Mouse (Mus musculus) midbrain, embryonic 10.5 days (tissue): ENCODE data around the gene Stk31. TPM values are rescaled to one million over a fixed set of nuclear protein-coding genes. Genes with fewer than 3 reads are reported as not detected.

Source experiments
- DNase-seq: peaks from one replicate; pipeline ENCODE4 v3.0.0-alpha.2; 2017; ENCODE audit warnings: low spot score
- H3K27ac ChIP-seq: fragments of 300-500 bp; sonication (generic); replicated peaks from 2 replicates; pipeline ENCODE4 v1.5.1; 2016; ENCODE audit warnings: mild to moderate bottlenecking
- H3K27me3 ChIP-seq: fragments of 300-500 bp; sonication (generic); 2 replicates; pipeline ENCODE4 v1.6.1; 2016; ENCODE audit warnings: low read depth, mild to moderate bottlenecking; ENCODE audit not compliant: poor library complexity, severe bottlenecking
- H3K36me3 ChIP-seq: fragments of 300-500 bp; sonication (generic); 2 replicates; pipeline ENCODE4 v1.6.1; 2016; ENCODE audit warnings: mild to moderate bottlenecking, moderate library complexity
- H3K4me1 ChIP-seq: fragments of 300-500 bp; sonication (generic); 2 replicates; pipeline ENCODE4 v1.6.1; 2016
- H3K4me3 ChIP-seq: fragments of 300-500 bp; sonication (generic); 2 replicates; pipeline ENCODE4 v1.5.1; 2016; ENCODE audit warnings: mild to moderate bottlenecking, moderate library complexity
- H3K9me3 ChIP-seq: fragments of 300-500 bp; sonication (generic); replicated peaks from 2 replicates; pipeline ENCODE4 v1.6.1; 2016; ENCODE audit warnings: mild to moderate bottlenecking
- WGBS: fragments of 180-500 bp; shearing (Covaris S2); methylation state at CpG from one replicate; pipeline ENCODE4 v1.1.7; 2016; 5-methylcytosine and 5-hydroxymethylcytosine counted together
- polyA plus RNA-seq: library from polyadenylated mRNA; unstranded; fragments of >200 nt; fragmentation: Nextera tagmentation; extraction: Ambion mirVana; gene quantifications from 2 replicates; pipeline ENCODE4 v1.2.1, GENCODE M21; 2016

Gene Stk31
- 0.07 and 0.09 TPM in 2 replicates for polyA plus RNA-seq

DNA sequence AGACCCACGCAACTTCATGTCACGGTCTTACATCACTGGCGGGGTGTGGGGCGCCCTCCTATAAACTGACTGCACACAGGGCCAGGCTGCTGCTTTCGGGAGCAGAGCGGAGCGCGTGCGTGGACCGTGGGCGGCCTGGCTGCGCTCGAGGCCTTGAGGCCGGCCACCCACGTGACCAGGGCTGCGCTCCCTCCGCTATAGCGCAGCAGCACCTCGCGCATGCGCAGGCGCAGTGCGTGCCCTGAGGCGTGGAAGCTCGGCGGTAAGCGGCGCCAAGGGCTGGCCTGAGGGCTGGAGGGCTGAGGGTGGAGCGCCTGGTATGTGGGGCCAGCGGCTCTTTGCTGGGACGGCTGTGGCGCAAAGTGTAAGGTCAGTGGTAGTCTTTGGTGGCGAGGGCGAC lies at the start of gene Stk31:
Gene Stk31 (plus strand): TSS at position 289 of the 400 bp plus-strand sequence.
- H3K27ac ChIP-seq, result no peak within 1 kb of the TSS
- no peak for DNase-seq
- 81% methylated on average over 34 of the region's 34 CpGs for WGBS
- no peaks in the 10 kb centered on the region for H3K36me3 ChIP-seq
- H3K4me3 ChIP-seq, result no peak within 1 kb of the TSS
- no peaks in the 10 kb centered on the region for H3K27me3 ChIP-seq
- H3K9me3 ChIP-seq, result peaks cover 6% of the 10 kb centered on the region; the same call in 1 of the 2 replicates
- H3K4me1 ChIP-seq, result no peaks in the 10 kb centered on the region

DNA sequence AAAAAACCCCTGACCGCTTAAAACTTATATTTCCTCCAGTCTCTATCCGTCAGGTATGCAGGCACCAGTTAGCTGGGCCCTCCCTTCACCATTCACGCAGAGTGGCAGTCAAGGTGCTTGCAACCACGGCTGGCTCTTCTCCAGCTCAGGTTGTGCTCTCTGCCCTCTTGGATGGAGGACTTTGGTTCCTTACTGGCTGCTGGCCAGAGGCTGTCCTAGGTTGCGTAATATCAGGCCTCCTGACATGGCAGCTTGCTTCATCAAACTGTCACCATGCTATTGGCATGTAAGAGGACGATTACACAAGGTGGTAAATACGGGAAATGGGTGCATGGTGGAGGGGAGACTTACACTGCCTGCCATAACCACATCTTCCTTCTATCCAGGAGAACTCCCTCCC lies 45.6 kb upstream of the Stk31 start:
- WGBS, result 92% methylated on average over 7 of the region's 7 CpGs

GRCm38 (mm10) chr6:49354613-49355012 lies 40.8 kb upstream of the Stk31 start:
- 93% methylated on average over 3 of the region's 3 CpGs for WGBS
- DNase-seq, result no peak

More for the DNA sequence above, 45.6 kb upstream of the Stk31 start:
- H3K36me3 ChIP-seq, result no peaks in the 10 kb centered on the region
- no peak for DNase-seq
- H3K27ac ChIP-seq, result no peak overlapping the region
- no peaks in the 10 kb centered on the region for H3K27me3 ChIP-seq
- no peaks in the 10 kb centered on the region for H3K4me1 ChIP-seq
- H3K9me3 ChIP-seq, result no peaks in the 10 kb centered on the region
- no peak overlapping the region for H3K4me3 ChIP-seq

DNA sequence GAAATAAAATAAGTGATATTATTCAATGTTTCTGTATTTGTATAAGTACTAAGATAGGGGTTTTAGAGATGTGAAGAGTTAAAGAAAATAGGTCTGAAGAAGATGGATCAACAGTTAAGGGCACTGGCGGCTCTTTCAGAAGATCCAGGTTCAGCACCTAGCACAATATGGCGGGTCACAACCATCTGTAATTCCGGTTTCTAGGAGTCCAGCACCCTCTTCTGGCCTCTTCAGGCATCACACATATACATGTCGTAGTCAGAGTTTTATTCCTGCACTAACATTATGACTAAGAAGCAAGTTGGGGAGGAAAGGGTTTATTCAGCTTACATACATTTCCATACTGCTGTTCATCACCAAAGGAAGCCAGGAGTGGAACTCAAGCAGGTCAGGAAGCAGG lies 40.2 kb upstream of the Stk31 start:
- DNase-seq, result no peak
- no peaks in the 10 kb centered on the region for H3K4me1 ChIP-seq
- H3K27ac ChIP-seq, result no peak overlapping the region
- H3K36me3 ChIP-seq, result no peaks in the 10 kb centered on the region
- no peaks in the 10 kb centered on the region for H3K9me3 ChIP-seq
- WGBS, result 63% methylated on average over 4 of the region's 4 CpGs
- H3K27me3 ChIP-seq, result no peaks in the 10 kb centered on the region
- H3K4me3 ChIP-seq, result no peak overlapping the region

More at GRCm38 (mm10) chr6:49354613-49355012, 40.8 kb upstream of the Stk31 start:
- no peaks in the 10 kb centered on the region for H3K36me3 ChIP-seq
- H3K27me3 ChIP-seq, result no peaks in the 10 kb centered on the region
- no peaks in the 10 kb centered on the region for H3K4me1 ChIP-seq
- H3K4me3 ChIP-seq, result no peak overlapping the region
- no peaks in the 10 kb centered on the region for H3K9me3 ChIP-seq
- no peak overlapping the region for H3K27ac ChIP-seq

- no peak for DNase-seq
- H3K36me3 ChIP-seq, result no peaks in the 10 kb centered on the region
- H3K4me3 ChIP-seq, result no peak overlapping the region
- H3K27ac ChIP-seq, result no peak overlapping the region
- no peaks in the 10 kb centered on the region for H3K27me3 ChIP-seq
- no peaks in the 10 kb centered on the region for H3K9me3 ChIP-seq
- H3K4me1 ChIP-seq, result no peaks in the 10 kb centered on the region
Measured at GRCm38 (mm10) chr6:49360420-49360819, 35.0 kb upstream of the Stk31 start.

DNA sequence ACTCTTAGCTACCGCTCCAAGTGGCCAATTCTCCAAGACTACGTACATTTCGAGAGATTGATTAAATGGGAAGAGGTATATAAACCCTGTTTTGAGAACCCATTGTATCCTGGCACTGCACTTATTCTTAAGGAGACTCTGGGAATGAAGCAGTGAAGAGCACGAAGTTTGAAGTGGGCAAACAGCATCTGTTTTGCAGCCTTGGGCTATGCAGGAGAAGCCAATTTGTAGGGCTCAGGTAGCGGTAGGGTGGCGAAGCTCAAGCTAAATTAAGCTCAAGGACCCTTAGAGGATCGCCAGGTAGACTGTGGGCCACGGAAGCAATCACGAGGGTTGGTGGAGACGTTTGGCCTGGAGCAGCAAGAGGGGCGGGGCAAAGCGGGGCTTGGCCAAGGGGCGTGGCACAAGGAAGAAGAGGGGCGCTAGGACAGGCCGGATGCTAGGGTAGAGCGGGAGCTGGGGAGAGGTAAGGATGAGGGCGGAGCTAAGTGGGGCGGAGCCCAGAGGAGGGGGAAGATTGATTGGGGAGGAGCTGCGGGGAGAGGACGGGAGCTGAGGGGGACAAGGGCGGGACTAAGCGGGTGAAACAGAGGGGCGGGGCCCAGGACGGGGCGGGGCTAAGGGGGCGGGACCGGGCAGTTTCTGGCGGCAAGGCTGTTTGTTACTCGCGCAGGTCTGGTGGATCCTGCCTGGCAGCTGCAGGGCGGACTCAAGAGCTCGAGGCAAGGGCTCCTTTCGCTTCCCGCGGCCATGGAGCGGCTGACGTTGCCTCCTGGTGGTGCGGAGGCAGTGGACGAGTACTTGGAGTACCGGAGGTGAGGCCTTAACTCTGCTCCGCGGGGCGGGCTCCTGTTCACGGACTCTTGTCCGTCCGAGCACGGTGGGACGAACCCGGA lies 28.0 kb upstream of the Stk31 start, which contains the start of gene Fam221a:
Gene Fam221a (plus strand): TSS at position 581 of the 896 bp plus-strand sequence.
- 5% methylated on average over 46 of the region's 49 CpGs for WGBS
- Histone ChIP-seq H3K4me1 (peaks cover 22% of the 10 kb centered on the region), H3K4me3 (peak within 1 kb of the TSS; percentile 69), H3K36me3 (no peaks in the 10 kb centered on the region), H3K27me3 (peaks cover 10% of the 10 kb centered on the region; the same call in 1 of the 2 replicates), H3K9me3 (no peaks in the 10 kb centered on the region), H3K27ac (peak within 1 kb of the TSS; percentile 86)
- peak; percentile 95 for DNase-seq

GRCm38 (mm10) chr6:49368212-49368611 lies 27.2 kb upstream of the Stk31 start:
- H3K4me1 ChIP-seq, result peaks cover 22% of the 10 kb centered on the region
- H3K4me3 ChIP-seq, result peak overlapping the region; percentile 69
- H3K36me3 ChIP-seq, result no peaks in the 10 kb centered on the region
- H3K27ac ChIP-seq, result peak overlapping the region; percentile 86; the same call in 1 of the 2 replicates
- H3K27me3 ChIP-seq, result peaks cover 10% of the 10 kb centered on the region; the same call in 1 of the 2 replicates
- WGBS, result 52% methylated on average over 3 of the region's 3 CpGs
- H3K9me3 ChIP-seq, result no peaks in the 10 kb centered on the region
- peak; percentile 19 for DNase-seq

GRCm38 (mm10) chr6:49372705-49373104 lies 22.7 kb upstream of the Stk31 start:
- H3K4me1 ChIP-seq, result peaks cover 10% of the 10 kb centered on the region

GRCm38 (mm10) chr6:49373943-49374342 lies 21.5 kb upstream of the Stk31 start:
- WGBS, result 88% methylated on average over 2 of the region's 2 CpGs

More at GRCm38 (mm10) chr6:49372705-49373104, 22.7 kb upstream of the Stk31 start:
- H3K27me3 ChIP-seq, result peaks cover 10% of the 10 kb centered on the region; the same call in 1 of the 2 replicates
- H3K4me3 ChIP-seq, result no peak overlapping the region
- no peaks in the 10 kb centered on the region for H3K9me3 ChIP-seq
- DNase-seq, result no peak
- WGBS, result 94% methylated on average over 4 of the region's 4 CpGs
- H3K27ac ChIP-seq, result no peak overlapping the region
- H3K36me3 ChIP-seq, result no peaks in the 10 kb centered on the region

DNA sequence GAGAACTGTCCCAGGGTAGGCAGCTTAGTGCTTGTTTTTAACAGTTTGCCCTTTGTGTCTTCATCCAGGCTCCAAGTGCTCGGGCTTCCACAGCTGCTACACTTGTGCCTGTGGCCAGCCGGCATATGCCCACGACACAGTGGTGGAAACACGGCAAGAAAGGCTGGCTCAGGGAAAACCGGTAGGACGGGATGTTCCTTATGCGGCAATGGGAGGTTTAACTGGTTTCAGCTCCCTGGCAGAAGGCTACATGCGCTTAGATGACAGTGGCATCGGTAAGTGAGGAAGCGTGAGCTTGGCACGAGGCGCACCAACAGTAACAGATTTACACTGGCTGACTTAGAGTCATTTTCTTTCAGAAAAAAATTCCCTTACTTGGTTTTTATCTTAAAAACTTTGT lies 17.1 kb upstream of the Stk31 start:
- no peaks in the 10 kb centered on the region for H3K9me3 ChIP-seq
- no peak overlapping the region for H3K27ac ChIP-seq
- no peaks in the 10 kb centered on the region for H3K4me1 ChIP-seq
- H3K27me3 ChIP-seq, result no peaks in the 10 kb centered on the region
- WGBS, result 73% methylated on average over 12 of the region's 12 CpGs
- no peak for DNase-seq
- H3K36me3 ChIP-seq, result 0 out of 2 replicates have a peak, but pooled peaks cover 4% of the 10 kb centered on the region
- no peak overlapping the region for H3K4me3 ChIP-seq

More at GRCm38 (mm10) chr6:49373943-49374342, 21.5 kb upstream of the Stk31 start:
- Histone ChIP-seq H3K36me3 (no peaks in the 10 kb centered on the region), H3K4me1 (no peaks in the 10 kb centered on the region), H3K27ac (no peak overlapping the region), H3K4me3 (no peak overlapping the region), H3K9me3 (no peaks in the 10 kb centered on the region), H3K27me3 (0 out of 2 replicates have a peak, but pooled peaks cover 2% of the 10 kb centered on the region)
- DNase-seq, result no peak

DNA sequence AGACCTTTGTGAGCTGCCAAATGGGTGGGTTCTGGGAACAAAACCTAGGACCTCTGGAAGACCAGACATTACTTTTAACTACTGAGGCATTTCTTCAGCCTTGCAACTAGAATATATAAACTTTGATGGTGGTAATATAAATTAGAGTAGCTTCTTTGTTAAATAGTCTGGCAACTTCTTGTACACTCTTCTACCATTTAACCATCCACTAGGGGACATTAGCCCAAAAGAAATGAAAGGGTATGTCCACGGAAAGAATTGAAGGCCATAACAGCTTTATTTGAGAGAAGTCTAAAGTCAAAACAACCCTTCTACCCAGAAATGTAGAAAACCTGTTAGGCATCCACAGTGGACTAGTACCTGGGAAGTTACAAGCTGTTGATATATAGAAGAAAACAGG lies 1.1 kb upstream of the Stk31 start:
- 72% methylated on average over 1 of the region's 1 CpGs for WGBS
- Histone ChIP-seq H3K4me3 (no peak overlapping the region), H3K9me3 (peaks cover 6% of the 10 kb centered on the region; the same call in 1 of the 2 replicates), H3K27me3 (no peaks in the 10 kb centered on the region), H3K4me1 (no peaks in the 10 kb centered on the region), H3K27ac (no peak overlapping the region), H3K36me3 (no peaks in the 10 kb centered on the region)
- no peak for DNase-seq

DNA sequence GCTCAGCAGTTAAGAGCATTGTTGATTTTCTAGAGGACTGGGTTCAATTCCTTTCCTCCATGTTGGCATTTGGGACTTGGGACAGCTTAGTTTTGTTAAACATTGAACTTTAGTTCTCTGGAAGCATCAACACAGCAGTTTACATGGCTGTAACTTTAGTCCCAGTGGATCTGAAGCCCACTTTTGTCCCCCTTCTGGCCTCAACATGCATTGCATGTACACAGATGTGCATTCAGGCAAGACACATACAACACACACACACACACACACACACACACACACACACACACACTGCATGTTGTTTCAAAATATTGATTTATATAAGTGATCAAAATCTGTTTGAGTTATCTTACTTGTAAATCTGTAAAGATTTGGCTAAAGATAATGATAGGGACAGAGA lies 2.1 kb downstream of the Stk31 start:
- H3K4me1 ChIP-seq, result no peaks in the 10 kb centered on the region
- no peak overlapping the region for H3K4me3 ChIP-seq
- H3K27ac ChIP-seq, result no peak overlapping the region
- H3K36me3 ChIP-seq, result no peaks in the 10 kb centered on the region
- peaks cover 6% of the 10 kb centered on the region; the same call in 1 of the 2 replicates for H3K9me3 ChIP-seq
- no peaks in the 10 kb centered on the region for H3K27me3 ChIP-seq
- DNase-seq, result peak; percentile 42

GRCm38 (mm10) chr6:49398365-49398764 lies 3.0 kb downstream of the Stk31 start:
- Histone ChIP-seq H3K27me3 (no peaks in the 10 kb centered on the region), H3K4me1 (no peaks in the 10 kb centered on the region), H3K36me3 (no peaks in the 10 kb centered on the region), H3K9me3 (peaks cover 6% of the 10 kb centered on the region; the same call in 1 of the 2 replicates), H3K4me3 (no peak overlapping the region), H3K27ac (no peak overlapping the region)
- DNase-seq, result no peak
